Mouse (Mus musculus) CH12.LX (cell line): ENCODE measurements around the gene Nwd2.

Source experiments
- CTCF ChIP-seq, 2 experiments: IDR thresholded peaks in 1 of 2; conservative IDR thresholded peaks in 1 of 2; 2 replicates each; pipeline ENCODE4 v1.5.1; 2011 to 2012; ENCODE audit warnings: low read depth in 2 of 2, low read length in 2 of 2, improper control_type of control experiment in 1 of 2, inconsistent platforms in 1 of 2, mild to moderate bottlenecking in 1 of 2, moderate library complexity in 1 of 2
- EP300 ChIP-seq: IDR thresholded peaks from 2 replicates; pipeline ENCODE4 v1.6.1; 2011; ENCODE audit warnings: low read length, improper control_type of control experiment
- MXI1 ChIP-seq: IDR thresholded peaks from 2 replicates; pipeline ENCODE4 v1.6.1; 2011; ENCODE audit warnings: mild to moderate bottlenecking, low read depth, low read length, improper control_type of control experiment
- POLR2A ChIP-seq: IDR thresholded peaks from 2 replicates; pipeline ENCODE4 v1.6.1; 2011; ENCODE audit warnings: low read depth, mild to moderate bottlenecking, improper control_type of control experiment, low read length
- RCOR1 ChIP-seq: conservative IDR thresholded peaks from 2 replicates; pipeline ENCODE4 v1.6.1; 2012; ENCODE audit warnings: low read depth, mild to moderate bottlenecking, inconsistent platforms, low read length, improper control_type of control experiment
- USF1 ChIP-seq: IDR thresholded peaks from 2 replicates; pipeline ENCODE4 v1.6.1; 2014; ENCODE audit warnings: low read depth, mild to moderate bottlenecking, inconsistent platforms, low read length, improper control_type of control experiment
- ZC3H11A ChIP-seq: IDR thresholded peaks from 2 replicates; pipeline ENCODE4 v1.6.1; 2012; ENCODE audit warnings: low read depth, mild to moderate bottlenecking, inconsistent platforms, low read length, improper control_type of control experiment

DNA sequence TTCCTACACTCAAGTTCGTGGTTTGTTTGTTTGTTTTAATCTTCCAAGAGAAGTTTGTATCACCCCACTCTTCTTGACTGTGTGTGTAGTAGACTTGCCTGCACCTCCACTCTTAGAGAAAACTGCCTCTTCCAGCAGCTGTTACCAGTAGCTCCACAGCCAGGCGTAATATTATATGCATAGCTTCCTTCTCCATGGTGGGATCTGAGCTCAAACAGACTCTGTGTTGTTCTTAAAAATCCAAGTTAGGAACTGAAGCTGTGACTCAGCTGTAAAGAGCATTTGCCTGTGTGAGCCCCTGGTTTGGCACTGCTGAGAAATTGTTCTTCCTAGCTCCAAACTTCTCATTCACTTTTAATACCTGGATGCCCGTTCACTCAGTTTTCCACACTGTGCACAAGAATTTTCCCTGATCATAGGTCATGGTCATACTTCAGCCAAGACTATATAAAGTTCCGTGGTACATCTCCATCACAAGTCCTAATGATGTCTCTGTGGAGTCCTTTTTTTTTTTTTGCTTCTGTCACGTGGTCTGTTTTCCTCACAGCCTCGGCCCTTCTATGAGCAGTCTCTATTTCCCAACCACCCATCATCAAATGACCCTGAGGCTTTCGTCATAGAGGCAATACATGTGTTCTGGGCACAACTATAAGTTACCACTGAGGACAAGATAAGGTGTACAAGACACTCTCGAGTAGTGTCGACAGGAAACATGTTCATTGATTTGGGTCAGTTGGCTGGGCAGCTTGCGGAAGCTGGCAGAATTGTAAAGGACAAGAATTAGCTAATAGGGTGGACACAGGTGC is 179.7 kb downstream of the Nwd2 start:
- TF ChIP-seq POLR2A (no peak), ZC3H11A (no peak), CTCF (conservative IDR thresholded peaks at IDR 0.05 in 1 of 2, IDR thresholded peaks at IDR 0.05 in 1 of 2; ENCODE audit: low read depth in 2 of 2, low read length in 2 of 2) (no peak), EP300 (no peak), USF1 (no peak), RCOR1 (no peak), MXI1 (no peak)
